Mouse (Mus musculus) forebrain, embryonic 16.5 days (tissue): ENCODE measurements around the gene Gfod1. TPM values are rescaled to one million over a fixed set of nuclear protein-coding genes. Genes with fewer than 3 reads are reported as not detected.

Source experiments
- ATAC-seq: fragments of 200-750 bp; cut with Nextera tagmentation; 2 replicates; pipeline ENCODE4 v1.8.0; 2017; ENCODE audit warnings: mild to moderate bottlenecking, moderate library complexity
- H3K27ac ChIP-seq: fragments of 300-500 bp; sonication (generic); 2 replicates; pipeline ENCODE4 v1.5.1; 2014; ENCODE audit warnings: low read length, control low read depth
- H3K27me3 ChIP-seq: fragments of 300-500 bp; sonication (generic); replicated peaks from 2 replicates; pipeline ENCODE4 v1.6.1; 2014; ENCODE audit warnings: low read length; ENCODE audit not compliant: control insufficient read depth, insufficient read depth
- H3K36me3 ChIP-seq: fragments of 300-500 bp; sonication (generic); 2 replicates; pipeline ENCODE4 v1.6.1; 2014; ENCODE audit not compliant: control insufficient read depth, insufficient read depth
- H3K4me1 ChIP-seq: fragments of 300-500 bp; sonication (generic); replicated peaks from 2 replicates; pipeline ENCODE4 v1.6.1; 2014; ENCODE audit warnings: low read length; ENCODE audit not compliant: control insufficient read depth, insufficient read depth
- H3K4me2 ChIP-seq: fragments of 300-500 bp; sonication (generic); 2 replicates; pipeline ENCODE4 v1.6.1; 2014; ENCODE audit warnings: mild to moderate bottlenecking, low read length, control low read depth
- H3K4me3 ChIP-seq: fragments of 300-500 bp; sonication (generic); replicated peaks from 2 replicates; pipeline ENCODE4 v1.5.1; 2014; ENCODE audit warnings: mild to moderate bottlenecking, low read length, control low read depth
- H3K9ac ChIP-seq: fragments of 300-500 bp; sonication (generic); replicated peaks from 2 replicates; pipeline ENCODE4 v1.6.1; 2014; ENCODE audit warnings: low read depth, low read length, control low read depth
- H3K9me3 ChIP-seq: fragments of 300-500 bp; sonication (generic); 2 replicates; pipeline ENCODE4 v1.6.1; 2016; ENCODE audit warnings: low read length; ENCODE audit not compliant: control insufficient read depth
- WGBS: fragments of 180-500 bp; shearing (Covaris S2); extraction: QIAGEN DNeasy Blood & Tissue Kit; methylation state at CpG from one replicate; pipeline ENCODE4 v1.1.7; 2014; 5-methylcytosine and 5-hydroxymethylcytosine counted together
- polyA plus RNA-seq: library from polyadenylated mRNA; unstranded; fragments of >200 nt; fragmentation: Nextera tagmentation; extraction: Ambion mirVana; gene quantifications from 2 replicates; pipeline ENCODE4 v1.2.1, GENCODE M21; 2015

Gfod1 gene
- polyA plus RNA-seq, 1 experiment from 2014 or later = 2.3 TPM

- Histone ChIP-seq H3K27ac (no peak overlapping the region), H3K36me3 (no peaks in the 10 kb centered on the region), H3K9me3 (no peaks in the 10 kb centered on the region), H3K27me3 (no peaks in the 10 kb centered on the region), H3K4me3 (no peak overlapping the region), H3K9ac (no peak overlapping the region), H3K4me1 (no peaks in the 10 kb centered on the region), H3K4me2 (no peak overlapping the region)
- 72% methylated on average over 11 of the region's 11 CpGs for WGBS
- ATAC-seq = no peak
These were observed 27.9 kb upstream of the Gfod1 start for GRCm38 (mm10) chr13:43331721-43332444.

- Histone ChIP-seq H3K27ac (no peak overlapping the region), H3K9ac (no peak overlapping the region), H3K9me3 (no peaks in the 10 kb centered on the region), H3K4me2 (no peak overlapping the region), H3K27me3 (no peaks in the 10 kb centered on the region), H3K36me3 (no peaks in the 10 kb centered on the region), H3K4me1 (no peaks in the 10 kb centered on the region), H3K4me3 (no peak overlapping the region)
- WGBS = 64% methylated on average over 1 of the region's 1 CpGs
- no peak for ATAC-seq
These were observed 21.5 kb upstream of the Gfod1 start for GRCm38 (mm10) chr13:43325427-43325826.

GRCm38 (mm10) chr13:43321492-43321891 lies 17.5 kb upstream of the Gfod1 start:
- Histone ChIP-seq H3K27ac (no peak overlapping the region), H3K9me3 (no peaks in the 10 kb centered on the region; the same call in 1 of the 2 replicates), H3K4me2 (no peak overlapping the region), H3K4me1 (no peaks in the 10 kb centered on the region), H3K9ac (no peak overlapping the region), H3K27me3 (no peaks in the 10 kb centered on the region), H3K4me3 (no peak overlapping the region), H3K36me3 (no peaks in the 10 kb centered on the region)
- ATAC-seq = no peak
- 79% methylated on average over 2 of the region's 2 CpGs for WGBS

- Histone ChIP-seq H3K36me3 (no peaks in the 10 kb centered on the region), H3K4me2 (no peak overlapping the region), H3K27ac (no peak overlapping the region), H3K4me1 (no peaks in the 10 kb centered on the region), H3K9ac (no peak overlapping the region), H3K9me3 (no peaks in the 10 kb centered on the region; the same call in 1 of the 2 replicates), H3K27me3 (no peaks in the 10 kb centered on the region), H3K4me3 (no peak overlapping the region)
- ATAC-seq = no peak
- WGBS = 79% methylated on average over 3 of the region's 3 CpGs
These were observed 15.4 kb upstream of the Gfod1 start for GRCm38 (mm10) chr13:43319396-43319795.

GRCm38 (mm10) chr13:43317411-43317810 lies 13.4 kb upstream of the Gfod1 start:
- ATAC-seq = no peak
- 64% methylated on average over 5 of the region's 5 CpGs for WGBS
- Histone ChIP-seq H3K9ac (no peak overlapping the region), H3K9me3 (no peaks in the 10 kb centered on the region; the same call in 1 of the 2 replicates), H3K27ac (no peak overlapping the region), H3K27me3 (no peaks in the 10 kb centered on the region), H3K4me3 (no peak overlapping the region), H3K36me3 (no peaks in the 10 kb centered on the region), H3K4me2 (no peak overlapping the region), H3K4me1 (no peaks in the 10 kb centered on the region)

DNA sequence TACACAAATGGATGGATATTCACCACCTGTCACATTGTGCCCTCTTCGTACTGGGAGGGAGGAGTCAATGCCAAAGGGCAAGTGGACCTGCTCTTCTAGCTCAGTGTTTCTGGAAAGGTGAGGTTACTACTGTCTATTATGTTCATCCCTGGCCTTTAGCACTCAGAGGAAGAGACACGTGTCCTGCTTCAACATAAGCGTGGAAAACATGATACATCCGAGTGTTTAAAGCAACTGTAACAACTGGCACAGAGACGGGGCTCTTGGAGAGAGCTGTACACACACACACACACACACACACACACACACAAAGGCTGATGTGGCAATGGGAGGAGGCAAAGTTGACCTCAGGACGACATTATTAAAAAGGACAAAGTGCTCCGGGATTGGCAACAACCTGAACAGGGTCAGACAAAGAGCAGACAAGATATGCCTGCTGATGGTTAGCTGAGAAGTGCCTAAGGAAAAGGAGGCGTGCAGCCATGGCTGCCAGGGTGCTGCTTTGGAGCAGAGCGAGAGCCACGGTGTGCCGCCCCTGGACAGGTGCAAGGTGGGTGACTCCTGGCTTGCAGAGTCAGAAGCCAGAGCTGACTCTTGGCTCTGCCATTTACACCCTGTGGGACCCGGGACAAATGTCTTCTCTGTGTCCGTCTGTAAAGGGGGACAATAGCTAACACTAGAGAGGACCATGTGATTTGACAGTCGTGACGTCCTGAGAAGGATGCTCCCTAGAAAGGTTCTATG lies 1.4 kb upstream of the Gfod1 start:
- no peaks in the 10 kb centered on the region for H3K36me3 ChIP-seq
- 0 out of 2 replicates have a peak, but pooled peaks cover 2% of the 10 kb centered on the region for H3K27me3 ChIP-seq
- peaks cover 29% of the 10 kb centered on the region for H3K4me1 ChIP-seq
- no peak overlapping the region; the same call in 1 of the 2 replicates for H3K4me2 ChIP-seq
- peaks cover 3% of the 10 kb centered on the region; the same call in 1 of the 2 replicates for H3K9me3 ChIP-seq
- 78% methylated on average over 15 of the region's 15 CpGs for WGBS
- no peak for ATAC-seq
- no peak overlapping the region for H3K9ac ChIP-seq
- H3K27ac ChIP-seq = no peak overlapping the region
- no peak overlapping the region for H3K4me3 ChIP-seq

GRCm38 (mm10) chr13:43304700-43305099 lies 728 bp upstream of the Gfod1 start:
- Histone ChIP-seq H3K4me2 (peak overlapping the region; percentile 86), H3K4me3 (peak overlapping the region; percentile 68), H3K27ac (no peak overlapping the region; the same call in 1 of the 2 replicates), H3K4me1 (peaks cover 35% of the 10 kb centered on the region), H3K9me3 (0 out of 2 replicates have a peak, but pooled peaks cover 2% of the 10 kb centered on the region), H3K27me3 (0 out of 2 replicates have a peak, but pooled peaks cover 2% of the 10 kb centered on the region), H3K9ac (peak overlapping the region; percentile 81), H3K36me3 (no peaks in the 10 kb centered on the region)
- WGBS = 19% methylated on average over 11 of the region's 11 CpGs
- peak; percentile 1; the same call in 1 of the 2 replicates for ATAC-seq

GRCm38 (mm10) chr13:43303161-43303965 lies 609 bp downstream of the Gfod1 start:
- ATAC-seq = peak; percentile 54
- H3K9me3 ChIP-seq = no peaks in the 10 kb centered on the region
- H3K4me1 ChIP-seq = peaks cover 39% of the 10 kb centered on the region
- peak overlapping the region; percentile 86 for H3K4me2 ChIP-seq
- under 1% methylated on average over 78 of the region's 78 CpGs for WGBS
- 0 out of 2 replicates have a peak, but pooled peaks cover 2% of the 10 kb centered on the region for H3K27me3 ChIP-seq
- peak overlapping the region; percentile 90 for H3K27ac ChIP-seq
- no peaks in the 10 kb centered on the region for H3K36me3 ChIP-seq
- peak overlapping the region; percentile 81 for H3K9ac ChIP-seq
- peak overlapping the region; percentile 68 for H3K4me3 ChIP-seq
